Mouse (Mus musculus) limb, embryonic 11.5 days (tissue): ENCODE measurements at regions not wholly inside any gene's neighbourhood (a gene's known extent, or its start where the extent isn't known, plus 50 kb on each side); places are given as distances from the start of the nearest gene placed in this dataset.

Experiments
- ATAC-seq: fragments of 200-750 bp; cut with Nextera tagmentation; 2 replicates; pipeline ENCODE4 v1.8.0; 2017; ENCODE audit warnings: low read depth; ENCODE audit not compliant: insufficient number of reproducible peaks, low FRiP score, low TSS enrichment
- DNase-seq: peaks from one replicate; pipeline ENCODE4 v3.0.0-alpha.2; 2015; ENCODE audit warnings: low spot score
- H3K27ac ChIP-seq: fragments of 300-500 bp; sonication (generic); replicated peaks from 2 replicates; pipeline ENCODE4 v1.5.1; 2014; ENCODE audit warnings: low read depth, mild to moderate bottlenecking, low read length
- H3K27me3 ChIP-seq: fragments of 300-500 bp; sonication (generic); 2 replicates; pipeline ENCODE4 v1.6.1; 2014; ENCODE audit warnings: mild to moderate bottlenecking, low read length, mixed read lengths; ENCODE audit not compliant: control insufficient read depth, insufficient read depth
- H3K36me3 ChIP-seq: fragments of 300-500 bp; sonication (generic); 2 replicates; pipeline ENCODE4 v1.6.1; 2014; ENCODE audit warnings: mild to moderate bottlenecking, low read length, moderate library complexity, mixed read lengths; ENCODE audit not compliant: control insufficient read depth, insufficient read depth
- H3K4me1 ChIP-seq: fragments of 300-500 bp; sonication (generic); 2 replicates; pipeline ENCODE4 v1.6.1; 2014; ENCODE audit warnings: low read length, mixed read lengths; ENCODE audit not compliant: control insufficient read depth, insufficient read depth
- H3K4me2 ChIP-seq: fragments of 300-500 bp; sonication (generic); 2 replicates; pipeline ENCODE4 v1.6.1; 2014; ENCODE audit warnings: low read depth, mild to moderate bottlenecking, moderate library complexity; ENCODE audit not compliant: severe bottlenecking
- H3K4me3 ChIP-seq: fragments of 300-500 bp; sonication (generic); 2 replicates; pipeline ENCODE4 v1.5.1; 2014; ENCODE audit warnings: low read depth, low read length
- H3K9ac ChIP-seq: fragments of 300-500 bp; sonication (generic); 2 replicates; pipeline ENCODE4 v1.6.1; 2014; ENCODE audit warnings: mild to moderate bottlenecking, low read length
- H3K9me3 ChIP-seq: fragments of 300-500 bp; sonication (generic); 2 replicates; pipeline ENCODE4 v1.6.1; 2016; ENCODE audit warnings: low read length; ENCODE audit not compliant: control insufficient read depth
- WGBS: fragments of 180-500 bp; shearing (Covaris S2); extraction: QIAGEN DNeasy Blood & Tissue Kit; methylation state at CpG from one replicate; pipeline ENCODE4 v1.1.7; 2014; 5-methylcytosine and 5-hydroxymethylcytosine counted together

- Histone ChIP-seq H3K27ac (no peak overlapping the region), H3K36me3 (no peaks in the 10 kb centered on the region), H3K4me2 (no peak overlapping the region), H3K9me3 (no peaks in the 10 kb centered on the region), H3K27me3 (no peaks in the 10 kb centered on the region), H3K9ac (no peak overlapping the region), H3K4me3 (no peak overlapping the region), H3K4me1 (no peaks in the 10 kb centered on the region)
- 36% methylated on average over 8 of the region's 8 CpGs for WGBS
- DNase-seq: peak; percentile 46
- no peak for ATAC-seq
Observed at GRCm38 (mm10) chr7:69062094-69062493, 313.1 kb upstream of the Arrdc4 start.

GRCm38 (mm10) chr7:69061242-69061641 lies 312.2 kb upstream of the Arrdc4 start:
- WGBS: 90% methylated on average over 4 of the region's 4 CpGs
- H3K9ac ChIP-seq: no peak overlapping the region
- no peaks in the 10 kb centered on the region for H3K4me1 ChIP-seq
- H3K4me3 ChIP-seq: no peak overlapping the region
- no peak overlapping the region for H3K27ac ChIP-seq
- H3K9me3 ChIP-seq: no peaks in the 10 kb centered on the region
- no peaks in the 10 kb centered on the region for H3K27me3 ChIP-seq
- ATAC-seq: no peak
- H3K4me2 ChIP-seq: no peak overlapping the region
- no peak for DNase-seq
- no peaks in the 10 kb centered on the region for H3K36me3 ChIP-seq

GRCm38 (mm10) chr7:69016575-69016974 lies 267.5 kb upstream of the Arrdc4 start:
- Histone ChIP-seq H3K27ac (no peak overlapping the region), H3K4me1 (no peaks in the 10 kb centered on the region), H3K4me2 (no peak overlapping the region), H3K27me3 (no peaks in the 10 kb centered on the region), H3K9ac (no peak overlapping the region), H3K4me3 (no peak overlapping the region), H3K36me3 (no peaks in the 10 kb centered on the region), H3K9me3 (no peaks in the 10 kb centered on the region)
- 59% methylated on average over 8 of the region's 8 CpGs for WGBS
- ATAC-seq (no peak), DNase-seq (no peak)

- H3K36me3 ChIP-seq: no peaks in the 10 kb centered on the region
- DNase-seq: no peak
- H3K9me3 ChIP-seq: no peaks in the 10 kb centered on the region
- H3K4me2 ChIP-seq: no peak overlapping the region
- no peak overlapping the region for H3K27ac ChIP-seq
- no peaks in the 10 kb centered on the region for H3K4me1 ChIP-seq
- ATAC-seq: no peak
- no peak overlapping the region for H3K4me3 ChIP-seq
- H3K27me3 ChIP-seq: no peaks in the 10 kb centered on the region
- WGBS: 88% methylated on average over 4 of the region's 4 CpGs
- H3K9ac ChIP-seq: no peak overlapping the region
Observed at GRCm38 (mm10) chr7:69015047-69015446, 266.0 kb upstream of the Arrdc4 start.

GRCm38 (mm10) chr7:69007237-69007636 lies 258.2 kb upstream of the Arrdc4 start:
- Histone ChIP-seq H3K27me3 (no peaks in the 10 kb centered on the region), H3K9ac (no peak overlapping the region), H3K36me3 (no peaks in the 10 kb centered on the region), H3K9me3 (no peaks in the 10 kb centered on the region), H3K4me2 (no peak overlapping the region), H3K4me3 (no peak overlapping the region), H3K4me1 (no peaks in the 10 kb centered on the region), H3K27ac (no peak overlapping the region)
- no peak for DNase-seq
- WGBS: 86% methylated on average over 10 of the region's 10 CpGs
- ATAC-seq: no peak

- ATAC-seq: no peak
- no peaks in the 10 kb centered on the region for H3K36me3 ChIP-seq
- H3K4me3 ChIP-seq: no peak overlapping the region
- no peaks in the 10 kb centered on the region for H3K27me3 ChIP-seq
- no peaks in the 10 kb centered on the region for H3K4me1 ChIP-seq
- no peak overlapping the region for H3K9ac ChIP-seq
- H3K4me2 ChIP-seq: no peak overlapping the region
- no peaks in the 10 kb centered on the region for H3K9me3 ChIP-seq
- no peak for DNase-seq
- H3K27ac ChIP-seq: no peak overlapping the region
- 85% methylated on average over 4 of the region's 4 CpGs for WGBS
Observed at GRCm38 (mm10) chr7:68988061-68988460, 239.0 kb upstream of the Arrdc4 start.

GRCm38 (mm10) chr7:68983937-68984336 lies 234.9 kb upstream of the Arrdc4 start:
- ATAC-seq: no peak
- 67% methylated on average over 1 of the region's 1 CpGs for WGBS

GRCm38 (mm10) chr7:68982914-68983502 lies 234.0 kb upstream of the Arrdc4 start:
- Histone ChIP-seq H3K9ac (no peak overlapping the region), H3K27ac (no peak overlapping the region), H3K27me3 (no peaks in the 10 kb centered on the region), H3K36me3 (no peaks in the 10 kb centered on the region), H3K4me1 (no peaks in the 10 kb centered on the region), H3K4me3 (no peak overlapping the region), H3K9me3 (no peaks in the 10 kb centered on the region), H3K4me2 (no peak overlapping the region)
- 39% methylated on average over 10 of the region's 10 CpGs for WGBS
- DNase-seq (no peak), ATAC-seq (no peak)

More at GRCm38 (mm10) chr7:68983937-68984336, 234.9 kb upstream of the Arrdc4 start:
- H3K27me3 ChIP-seq: no peaks in the 10 kb centered on the region
- no peaks in the 10 kb centered on the region for H3K4me1 ChIP-seq
- no peaks in the 10 kb centered on the region for H3K36me3 ChIP-seq
- H3K9me3 ChIP-seq: no peaks in the 10 kb centered on the region
- no peak overlapping the region for H3K27ac ChIP-seq
- no peak overlapping the region for H3K4me3 ChIP-seq
- no peak for DNase-seq
- H3K4me2 ChIP-seq: no peak overlapping the region
- H3K9ac ChIP-seq: no peak overlapping the region

GRCm38 (mm10) chr7:68978576-68978975 lies 229.5 kb upstream of the Arrdc4 start:
- H3K27me3 ChIP-seq: no peaks in the 10 kb centered on the region
- H3K9ac ChIP-seq: no peak overlapping the region
- DNase-seq (no peak), ATAC-seq (no peak)
- H3K4me1 ChIP-seq: no peaks in the 10 kb centered on the region
- H3K4me3 ChIP-seq: no peak overlapping the region
- no peak overlapping the region for H3K4me2 ChIP-seq
- 49% methylated on average over 4 of the region's 4 CpGs for whole genome bisulfite sequencing
- H3K27ac ChIP-seq: no peak overlapping the region
- H3K9me3 ChIP-seq: no peaks in the 10 kb centered on the region
- H3K36me3 ChIP-seq: no peaks in the 10 kb centered on the region
